25 mouse cellular contexts compared by ENCODE assay signal in the genomic region with DNA sequence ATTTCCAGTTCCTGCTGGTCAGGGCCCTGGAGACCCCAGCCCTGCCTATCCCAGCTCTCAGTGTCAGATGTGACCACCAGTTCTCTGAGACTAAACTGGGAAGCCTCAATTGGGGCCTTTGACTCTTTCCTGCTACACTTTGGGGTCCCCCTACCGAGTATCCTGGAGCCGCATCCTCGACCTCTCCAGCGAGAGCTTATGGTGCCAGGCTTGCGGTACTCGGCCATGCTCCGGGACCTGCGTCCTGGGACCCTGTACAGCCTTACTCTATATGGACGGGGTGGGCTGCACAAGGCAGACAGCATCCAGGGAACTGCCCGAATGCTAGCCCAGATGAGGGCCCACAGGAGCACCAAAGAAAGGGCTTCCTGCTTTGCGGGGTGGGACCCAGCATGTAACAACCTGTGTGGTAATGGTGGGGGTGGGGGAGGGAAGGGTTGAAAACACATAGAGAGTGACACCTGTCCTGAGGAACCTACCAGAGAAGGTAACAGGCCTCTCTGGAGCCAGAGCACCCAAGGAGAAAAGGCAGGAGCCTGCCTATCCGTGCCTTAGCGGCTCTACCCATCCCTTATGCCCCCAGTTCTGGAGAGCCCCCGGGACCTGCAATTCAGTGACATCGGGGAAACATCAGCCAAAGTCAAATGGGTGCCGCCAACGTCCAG. TPM values are rescaled to one million over a fixed set of nuclear protein-coding genes. Genes with fewer than 3 reads are reported as not detected.
"Had no signal": no experiment of that assay in that cellular context is flagged by ENCODE, and none has a peak within 500 bp of the region (broad histone marks: within the 10 kb centered on the region; RNA-seq: fewer than 3 reads in every experiment).

No protein-coding gene starts in this region.

- ATAC-seq: lung, postnatal 0 days; midbrain, embryonic 15.5 days had no signal

- H3K36me3 ChIP-seq: kidney, embryonic 15.5 days; limb, embryonic 13.5 days; liver, embryonic 13.5 days; midbrain, embryonic 12.5 days; midbrain, embryonic 15.5 days; neural tube, embryonic 12.5 days; neural tube, embryonic 15.5 days had no signal

- H3K4me1 ChIP-seq: kidney, embryonic 15.5 days; limb, embryonic 13.5 days; liver, embryonic 13.5 days; midbrain, embryonic 12.5 days; midbrain, embryonic 15.5 days; neural tube, embryonic 12.5 days; neural tube, embryonic 15.5 days had no signal

- H3K4me2 ChIP-seq: kidney, embryonic 15.5 days; limb, embryonic 13.5 days; liver, embryonic 13.5 days; lung, embryonic 14.5 days; midbrain, embryonic 12.5 days; midbrain, embryonic 15.5 days; neural tube, embryonic 12.5 days; neural tube, embryonic 15.5 days had no signal

- H3K4me3 ChIP-seq: kidney, embryonic 15.5 days; limb, embryonic 13.5 days; liver, embryonic 13.5 days; midbrain, embryonic 12.5 days; midbrain, embryonic 15.5 days; neural tube, embryonic 12.5 days; neural tube, embryonic 15.5 days had no signal

- H3K27me3 ChIP-seq: kidney, embryonic 15.5 days; limb, embryonic 13.5 days; liver, embryonic 13.5 days; midbrain, embryonic 12.5 days; midbrain, embryonic 15.5 days; neural tube, embryonic 12.5 days; neural tube, embryonic 15.5 days had no signal

- H3K9ac ChIP-seq: kidney, embryonic 15.5 days; limb, embryonic 13.5 days; liver, embryonic 13.5 days; lung, embryonic 14.5 days; midbrain, embryonic 12.5 days; midbrain, embryonic 15.5 days; neural tube, embryonic 12.5 days; neural tube, embryonic 15.5 days had no signal

- H3K27ac ChIP-seq: kidney, embryonic 15.5 days; limb, embryonic 13.5 days; liver, embryonic 13.5 days; macrophage; midbrain, embryonic 12.5 days; midbrain, embryonic 15.5 days; neural tube, embryonic 12.5 days; neural tube, embryonic 15.5 days; stomach, postnatal 0 days had no signal

- H3K9me3 ChIP-seq: kidney, embryonic 15.5 days; limb, embryonic 13.5 days; liver, embryonic 13.5 days; midbrain, embryonic 12.5 days; midbrain, embryonic 15.5 days; neural tube, embryonic 12.5 days; neural tube, embryonic 15.5 days had no signal

- DNase-seq: kidney, postnatal 10 days; kidney, postnatal 36 days; left cerebral cortex, postnatal 4 days; liver; liver, embryonic 13.5 days; lung, embryonic 14.5 days; right cerebral cortex, adult 18-20 months; right cerebral cortex, postnatal 14 days; right cerebral cortex, postnatal 4 days; thymus, adult 18-20 months; thymus, postnatal 36 days had no signal

RNA-seq across cellular contexts. Expression of a gene that starts 5.4 kb away (rescaled TPM):
- total RNA-seq: layer of hippocampus, postnatal 14 days; left cerebral cortex, postnatal 14 days; left cerebral cortex, postnatal 4 days; megakaryocyte, adult 5-6 weeks had no signal
- polyA plus RNA-seq: limb, embryonic 13.5 days; liver, embryonic 13.5 days; lung, embryonic 14.5 days; lung, postnatal 0 days; macrophage; midbrain, embryonic 12.5 days; midbrain, embryonic 15.5 days; neural tube, embryonic 12.5 days; neural tube, embryonic 15.5 days; stomach, embryonic 14.5 days; stomach, postnatal 0 days; urinary bladder, adult 2 months had no signal
